Mouse (Mus musculus) myocyte (in vitro differentiated cells): ENCODE measurements around the gene 2410015M20Rik.

Experiments used
- E2F4 ChIP-seq: IDR thresholded peaks from one replicate; pipeline ENCODE4 v1.6.1; 2011; ENCODE audit warnings: mild to moderate bottlenecking, control low read depth, moderate library complexity; ENCODE audit not compliant: insufficient read depth
- MAX ChIP-seq: IDR thresholded peaks from one replicate; pipeline ENCODE4 v1.6.1; 2011; ENCODE audit warnings: low read depth, mild to moderate bottlenecking, control low read depth
- POLR2A ChIP-seq: IDR thresholded peaks from one replicate; pipeline ENCODE4 v1.6.1; 2011; ENCODE audit warnings: low read depth, mild to moderate bottlenecking, control low read depth, moderate library complexity; ENCODE audit not compliant: insufficient read length
- SRF ChIP-seq: IDR thresholded peaks from one replicate; pipeline ENCODE4 v1.6.1; 2011; ENCODE audit warnings: low read depth; ENCODE audit not compliant: control insufficient read depth, insufficient read length
- TCF3 ChIP-seq: IDR thresholded peaks from one replicate; pipeline ENCODE4 v1.6.1; 2011; ENCODE audit warnings: low read depth, control low read depth; ENCODE audit not compliant: insufficient read length
- USF1 ChIP-seq: IDR thresholded peaks from one replicate; pipeline ENCODE4 v1.6.1; 2011; ENCODE audit warnings: low read depth, mild to moderate bottlenecking, control low read depth, moderate library complexity

GRCm38 (mm10) chr17:56566293-56566692, 43.3 kb downstream of the 2410015M20Rik start:
- TF ChIP-seq E2F4 = no peak
- no peak for TF ChIP-seq SRF
- no peak for TF ChIP-seq MAX
- TF ChIP-seq TCF3 = no peak
- peak; percentile 13 for TF ChIP-seq POLR2A
- TF ChIP-seq USF1 = no peak
